Mouse (Mus musculus): ENCODE data around the gene Ube2q1.

Gene Ube2q1

DNA sequence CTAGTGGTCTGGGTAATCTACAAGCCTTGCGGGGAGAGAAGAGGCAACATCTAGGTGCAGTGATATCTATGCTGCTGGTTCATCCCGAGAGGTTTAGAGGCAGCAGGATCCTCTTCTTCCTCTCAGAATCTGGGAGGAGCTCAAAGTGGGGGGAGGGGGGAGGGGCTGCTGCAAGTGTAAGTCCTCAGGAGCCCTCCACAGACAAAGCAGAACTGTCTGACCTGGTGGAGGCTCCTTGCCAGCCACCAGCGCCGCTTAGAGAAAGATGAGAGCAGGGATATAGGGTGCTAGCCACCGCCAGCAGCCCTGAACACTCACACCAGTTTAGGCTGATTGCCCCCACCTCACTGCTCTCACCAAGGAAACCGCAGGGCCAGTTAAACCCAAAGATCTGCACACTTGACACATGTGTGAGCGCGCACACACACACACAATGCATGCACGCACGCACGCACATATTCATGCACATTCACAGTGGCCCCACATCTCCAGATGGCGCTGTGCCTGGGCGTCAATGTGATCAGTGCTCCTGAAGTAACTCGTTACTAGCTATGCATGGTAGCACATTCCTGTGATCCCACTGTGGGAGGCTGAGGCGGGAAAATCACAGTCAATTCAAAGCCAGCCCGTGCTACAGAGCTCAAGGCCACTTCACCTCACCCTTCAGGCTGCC is 15.4 kb downstream of the Ube2q1 start:
- no peak for DNase-seq

DNA sequence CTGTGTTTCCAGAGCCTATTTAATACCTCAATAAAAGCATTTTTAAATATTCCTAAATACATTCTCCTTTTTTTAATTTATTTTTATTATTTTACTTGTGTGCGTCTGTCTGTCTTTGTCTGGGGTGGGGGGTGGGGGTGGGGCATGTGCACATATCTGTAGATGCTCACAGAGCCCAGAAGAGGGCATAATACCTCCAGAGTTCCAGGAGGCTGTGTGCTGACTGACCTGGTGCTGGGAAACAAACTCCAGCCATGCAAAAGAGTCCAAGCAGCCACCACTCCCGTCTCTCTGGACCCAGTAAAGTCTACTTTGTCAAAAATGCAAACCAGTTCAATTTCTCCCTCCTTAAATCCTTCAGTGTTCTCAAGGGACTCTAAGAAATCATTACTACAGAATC is 21.2 kb downstream of the Ube2q1 start:
- DNase-seq: peak; percentile 34

DNA sequence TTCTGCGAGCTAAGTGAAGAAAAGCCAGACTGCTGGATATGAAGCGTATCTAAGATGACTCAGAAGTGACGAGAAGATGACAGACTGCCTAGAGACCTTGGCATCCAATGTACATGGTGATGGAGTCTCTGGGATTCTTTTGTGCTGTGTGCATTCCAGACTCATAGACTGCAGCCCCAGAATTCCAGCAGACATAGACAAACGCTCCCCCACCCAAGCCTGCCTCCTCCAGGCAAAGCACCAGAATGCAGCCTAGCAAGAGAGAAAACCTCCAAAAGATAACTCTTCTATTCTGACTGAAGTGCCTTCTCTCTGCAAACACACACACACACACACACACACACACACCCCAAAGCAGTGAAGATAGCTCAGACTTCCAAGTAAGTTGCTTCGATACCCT is 22.3 kb downstream of the Ube2q1 start:
- peak; percentile 80 for DNase-seq

DNA sequence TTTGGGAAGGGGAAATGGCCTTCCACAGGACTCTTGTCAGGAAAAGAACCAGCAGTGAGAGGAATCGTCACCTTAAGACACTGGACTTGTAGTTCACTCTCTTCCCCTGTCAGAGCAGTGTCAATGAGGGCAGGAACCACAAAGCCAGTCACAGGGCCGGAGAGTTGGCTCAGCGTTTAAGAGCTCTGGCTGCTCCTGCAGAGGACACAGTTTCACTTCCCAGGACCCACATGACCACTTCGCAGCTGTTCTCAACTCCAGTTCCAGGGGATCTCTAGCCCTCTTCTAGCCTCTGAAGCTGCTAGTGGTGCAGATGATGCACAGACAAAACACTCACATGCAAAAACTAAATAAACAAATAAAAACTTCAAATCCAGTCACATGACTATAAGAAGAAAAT is 22.9 kb downstream of the Ube2q1 start:
- DNase-seq: peak; percentile 98

DNA sequence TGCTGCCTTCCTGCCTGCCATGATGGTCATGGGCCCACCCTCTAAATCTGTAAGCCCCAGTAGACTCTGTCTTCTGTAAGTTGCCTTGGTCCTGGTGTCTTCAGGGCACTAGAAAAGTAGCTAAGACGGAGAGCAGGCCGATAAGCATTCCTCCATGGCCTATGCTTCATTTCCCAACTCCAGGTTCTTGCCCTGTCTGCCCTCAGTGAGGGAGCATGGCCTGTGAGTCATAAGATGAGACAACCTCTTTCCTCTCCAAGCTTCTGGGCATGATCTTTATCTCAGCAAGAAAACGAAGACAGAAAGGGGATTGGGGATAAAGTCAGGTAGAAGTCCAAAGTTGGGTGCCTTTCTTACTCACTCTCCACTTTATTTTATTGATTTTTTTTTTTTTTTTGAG is 25.1 kb downstream of the Ube2q1 start:
- peak; percentile 84 for DNase-seq

DNA sequence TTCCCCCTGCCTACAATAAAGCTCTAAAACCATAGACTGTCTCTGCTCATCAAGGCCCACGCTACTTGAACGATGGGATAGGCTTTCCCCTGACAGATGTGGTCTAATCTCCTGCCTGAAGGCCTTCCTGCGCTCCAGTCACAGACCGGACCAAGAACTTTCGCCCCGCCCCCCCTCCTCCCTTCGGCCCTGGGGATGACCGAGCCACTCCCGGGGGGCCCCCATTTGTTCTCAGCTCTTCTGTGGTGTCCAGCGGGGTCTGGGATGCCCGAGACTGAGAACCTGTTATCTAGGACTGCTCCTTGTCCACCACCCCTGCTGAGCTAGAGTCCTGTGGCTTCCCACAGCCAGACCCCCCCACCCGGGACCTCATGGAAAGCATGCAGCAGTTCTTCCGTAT is 26.1 kb downstream of the Ube2q1 start:
- peak; percentile 83 for DNase-seq

DNA sequence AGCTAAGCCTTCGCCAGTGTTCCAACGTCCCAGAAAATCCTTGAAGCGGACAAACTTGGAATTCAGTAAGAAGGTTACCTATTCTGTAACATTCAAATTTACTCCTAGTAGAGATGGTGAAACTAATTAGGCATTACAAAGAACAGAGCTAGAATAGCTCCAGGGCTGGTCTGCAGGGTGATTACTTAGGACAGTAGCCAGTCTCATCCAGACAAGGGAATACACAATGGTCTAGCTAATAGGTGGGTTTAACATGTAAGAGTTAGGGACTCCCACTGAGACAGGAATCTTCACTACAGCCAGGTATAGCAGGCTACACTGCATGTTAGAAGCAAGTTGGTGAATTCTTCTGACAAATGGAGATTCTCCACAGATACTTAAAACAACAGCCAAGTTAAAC is 26.7 kb downstream of the Ube2q1 start:
- peak; percentile 4 for DNase-seq

DNA sequence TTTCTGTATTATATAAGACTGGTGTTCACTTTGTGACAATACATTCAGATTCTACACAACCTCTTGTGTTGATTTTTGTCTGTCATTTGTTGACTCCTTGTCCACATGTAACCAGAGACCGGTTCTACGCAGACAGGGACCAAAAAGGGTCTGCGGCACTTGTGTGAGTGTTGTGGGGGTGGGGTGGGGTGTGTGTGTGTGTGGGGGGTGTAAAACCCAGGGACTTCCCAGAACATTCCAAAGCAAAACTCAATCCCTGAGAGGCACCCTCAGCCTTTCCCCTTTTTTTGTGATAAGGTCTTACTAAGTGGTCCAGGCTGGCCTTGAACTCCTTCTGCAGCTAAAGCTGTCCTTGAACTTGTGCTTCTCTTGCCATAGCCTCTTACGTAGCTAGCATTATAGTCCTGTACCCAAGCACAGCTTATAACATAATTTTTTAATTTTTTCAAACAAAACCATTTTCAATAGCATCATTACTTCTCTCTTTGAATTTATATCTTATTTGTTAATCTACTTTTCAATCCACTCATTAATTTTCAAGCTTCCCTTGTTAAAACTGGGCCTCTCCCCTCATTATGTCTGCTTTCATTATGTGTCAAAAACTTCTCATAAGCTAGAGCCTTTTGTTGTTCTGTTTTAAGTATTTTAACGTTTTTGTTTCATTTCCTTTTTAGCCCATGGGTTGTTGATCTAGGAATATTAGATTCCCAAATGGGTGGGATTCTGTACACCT is 27.5 kb downstream of the Ube2q1 start:
- DNase-seq: peak; percentile 29

DNA sequence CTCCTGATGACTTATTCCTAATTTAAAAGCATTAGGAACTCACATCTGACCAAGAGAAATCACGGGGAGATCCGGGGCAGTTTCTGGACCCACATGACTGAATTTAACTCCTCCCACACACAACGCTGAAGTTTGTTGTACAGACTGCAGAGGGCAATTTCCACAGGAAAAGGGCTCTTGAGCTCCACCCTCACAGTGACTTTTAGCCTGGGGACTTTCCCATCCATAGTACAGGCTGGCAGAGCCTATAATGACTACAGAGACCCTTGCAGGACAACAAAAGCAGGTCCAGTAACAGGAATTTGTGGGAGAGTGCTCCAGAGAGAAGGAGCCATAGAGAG is 28.1 kb downstream of the Ube2q1 start:
- peak; percentile 96 for DNase-seq

DNA sequence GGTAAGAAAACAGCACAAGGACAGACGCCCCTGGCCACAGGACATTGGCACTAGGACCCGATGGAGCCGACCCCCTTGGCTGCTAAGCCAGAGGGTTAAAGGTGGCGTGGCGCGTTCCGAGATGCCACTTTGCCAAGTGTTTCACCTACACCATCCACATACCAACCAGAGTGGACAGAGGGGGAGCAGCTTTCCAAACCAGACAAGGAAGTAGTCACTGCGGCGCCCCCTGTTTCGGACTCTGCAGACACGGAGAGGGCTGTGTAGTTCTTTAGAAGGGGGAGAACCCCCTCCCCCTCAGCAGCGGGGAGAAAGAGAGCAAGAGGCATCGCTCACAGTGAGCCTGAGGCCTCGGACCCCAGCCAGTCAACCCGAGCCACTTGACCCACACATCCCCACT is 29.5 kb downstream of the Ube2q1 start:
- DNase-seq: peak; percentile 90

DNA sequence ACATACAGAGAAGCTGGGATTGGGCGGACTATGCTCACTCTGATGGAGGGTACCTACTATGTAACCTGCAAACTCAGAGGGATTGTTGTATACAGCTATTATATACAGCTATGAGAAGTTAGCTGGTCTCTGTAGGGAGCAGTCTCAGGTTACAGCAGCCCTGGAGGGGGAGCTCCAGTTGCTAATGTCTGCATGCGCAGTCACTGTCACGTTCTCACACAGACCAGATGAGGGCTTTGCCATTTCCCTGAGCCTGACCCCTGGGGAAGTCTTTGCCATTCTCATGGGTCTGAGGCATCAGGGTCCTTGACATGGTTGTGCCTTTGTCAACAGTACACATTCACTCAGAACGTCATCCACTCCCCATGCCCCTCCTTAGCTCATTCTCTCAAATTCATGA is 31.8 kb downstream of the Ube2q1 start:
- DNase-seq: peak; percentile 54

DNA sequence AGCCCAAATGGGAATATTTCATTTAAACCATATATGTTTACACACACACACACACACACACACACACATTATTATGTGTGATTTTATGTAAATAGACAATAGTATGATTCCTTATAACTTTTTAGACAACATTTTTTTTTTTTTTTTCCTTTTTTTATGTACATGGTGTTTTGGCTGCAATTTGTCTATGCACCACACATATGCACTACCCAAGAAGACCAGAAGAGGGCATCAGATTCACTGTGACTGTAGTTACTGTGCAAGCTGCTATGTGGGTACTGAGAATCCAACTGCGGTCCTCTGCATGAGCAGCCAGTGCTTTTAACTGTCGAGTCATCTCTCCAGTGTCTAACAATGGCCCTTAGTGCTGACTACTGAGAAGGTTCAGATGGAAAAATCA is 33.3 kb downstream of the Ube2q1 start:
- DNase-seq: peak; percentile 75

DNA sequence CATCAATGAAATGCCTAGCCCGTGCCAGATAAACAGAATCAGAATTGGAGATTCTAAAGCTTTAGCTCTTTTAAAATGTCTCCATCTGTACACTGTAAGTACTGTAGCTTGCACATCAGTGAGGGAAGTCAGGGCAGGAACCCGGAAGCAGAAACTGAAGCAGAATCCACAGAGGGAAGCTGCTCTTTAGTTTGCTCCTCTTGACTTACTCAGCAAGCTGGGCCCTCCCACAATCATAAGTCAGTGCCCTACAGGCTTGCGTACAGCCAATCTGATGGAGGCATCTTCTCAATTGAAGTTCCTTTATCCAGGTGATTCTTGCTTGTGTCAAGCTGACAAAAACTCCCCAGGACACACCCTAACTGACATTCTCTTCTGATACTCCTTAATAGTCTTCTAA is 33.8 kb downstream of the Ube2q1 start:
- peak; percentile 66 for DNase-seq

DNA sequence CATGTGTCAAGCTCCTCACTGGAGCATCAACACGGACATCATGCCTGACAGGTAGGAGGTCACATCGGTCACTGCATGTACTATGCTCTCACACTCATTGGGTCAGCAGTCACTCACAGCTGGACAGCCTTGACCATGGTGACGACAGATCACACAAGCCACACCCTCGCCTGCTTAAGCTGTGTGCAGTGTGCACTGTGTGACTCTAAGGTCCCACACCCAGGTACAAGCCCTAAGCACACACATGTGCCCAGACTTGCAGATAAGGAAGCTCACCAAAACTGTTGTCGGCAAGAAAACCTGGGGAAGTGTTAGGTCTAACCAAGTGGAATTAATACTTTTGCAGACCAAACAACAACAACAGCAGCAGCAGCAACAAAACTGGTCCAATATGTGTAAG is 34.5 kb downstream of the Ube2q1 start:
- DNase-seq: peak; percentile 53

DNA sequence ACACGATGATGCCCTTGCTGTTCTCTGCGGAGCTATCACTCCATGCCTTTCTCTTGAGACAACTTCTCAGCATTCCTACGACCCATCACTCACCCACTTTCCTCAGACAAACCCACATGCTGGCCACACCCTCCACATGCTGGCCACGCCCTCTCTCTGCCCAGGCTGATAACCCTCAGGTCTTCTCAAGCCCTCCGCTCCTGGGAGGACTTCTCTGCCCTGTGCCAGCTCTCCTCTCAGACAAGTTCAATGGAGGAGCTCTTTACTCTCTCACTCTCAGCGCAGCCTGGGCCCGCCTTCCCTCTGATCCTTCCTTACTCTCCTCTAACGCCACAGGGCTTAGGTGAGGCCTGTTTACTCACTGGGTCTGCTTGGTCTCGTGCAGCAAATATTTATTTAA is 35.2 kb downstream of the Ube2q1 start:
- no peak for DNase-seq

DNA sequence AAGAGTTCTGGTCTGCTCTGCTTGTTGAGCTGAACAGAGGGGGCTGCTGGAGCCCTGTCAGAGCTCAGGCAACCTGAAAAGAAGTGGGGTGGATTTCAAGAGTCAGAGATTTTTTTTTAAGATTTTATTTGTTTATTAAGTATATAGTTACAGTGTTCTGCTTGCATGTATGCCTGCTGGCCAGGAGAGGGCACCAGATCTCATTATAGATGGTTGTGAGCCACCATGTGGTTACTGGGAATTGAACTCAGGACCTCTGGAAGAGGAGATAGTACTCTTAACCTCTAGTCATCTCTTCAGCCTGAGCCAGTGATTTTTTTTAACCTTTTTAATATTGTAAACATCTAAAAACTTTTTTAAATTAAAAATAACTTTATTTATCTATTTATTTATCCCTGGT is 37.4 kb downstream of the Ube2q1 start:
- DNase-seq: peak; percentile 24

DNA sequence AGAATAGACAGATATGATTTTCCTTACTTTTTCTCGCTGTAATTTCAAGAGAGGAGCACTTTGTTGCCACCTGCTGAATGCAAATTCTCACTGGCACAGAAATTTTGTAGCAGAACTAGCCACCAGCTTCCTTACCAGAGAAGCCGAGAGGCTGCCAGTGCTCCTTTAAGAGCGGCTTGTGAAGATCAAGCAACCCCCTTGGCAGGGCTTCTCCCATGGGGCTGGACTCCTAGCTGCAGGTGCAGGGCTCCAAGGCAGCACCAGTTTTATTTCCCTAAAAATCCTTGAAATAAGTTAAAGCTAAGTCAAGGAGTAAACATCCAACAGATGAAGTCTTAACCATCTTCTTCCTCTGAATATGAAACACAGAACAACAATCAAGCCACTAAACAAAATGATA is 38.8 kb downstream of the Ube2q1 start:
- DNase-seq: peak; percentile 51

DNA sequence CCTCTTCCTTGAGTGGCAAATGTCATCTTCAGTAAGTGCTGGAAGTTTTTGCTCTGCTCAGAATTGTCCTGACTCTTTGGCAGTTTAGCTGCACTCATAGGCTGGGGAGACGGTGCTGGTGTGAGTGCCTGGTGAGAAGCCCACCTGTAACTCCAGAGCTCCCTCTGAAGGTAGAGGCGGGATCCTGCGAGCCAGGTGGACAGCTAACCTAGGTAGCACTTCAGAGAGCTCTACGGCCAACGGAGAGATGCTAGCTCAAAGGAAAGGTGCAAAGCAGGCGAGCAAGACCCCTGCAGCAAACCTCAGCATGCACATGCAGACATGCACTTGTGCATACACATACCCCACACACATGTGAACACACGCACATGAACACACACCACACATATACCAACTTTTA is 40.6 kb downstream of the Ube2q1 start:
- peak; percentile 75 for DNase-seq

DNA sequence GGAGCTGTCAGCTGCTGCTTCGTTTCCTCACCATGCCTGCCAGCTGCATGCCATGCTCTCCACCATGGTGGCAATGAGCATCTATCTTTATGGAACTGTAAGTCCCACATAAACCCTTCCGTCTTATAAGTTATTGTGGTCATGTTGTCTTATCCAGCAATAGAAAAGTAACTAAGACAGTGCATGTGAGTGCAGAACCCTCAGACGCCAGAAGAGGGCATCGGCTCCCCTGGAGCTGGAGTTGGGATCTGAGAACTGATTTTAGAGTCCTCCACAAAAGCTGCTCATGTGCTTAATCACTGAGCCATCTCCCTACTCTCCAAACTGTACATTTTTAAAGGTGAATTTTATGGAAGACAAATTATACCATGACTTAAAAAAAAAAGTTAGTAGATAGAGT is 43.6 kb downstream of the Ube2q1 start:
- DNase-seq: peak; percentile 89

DNA sequence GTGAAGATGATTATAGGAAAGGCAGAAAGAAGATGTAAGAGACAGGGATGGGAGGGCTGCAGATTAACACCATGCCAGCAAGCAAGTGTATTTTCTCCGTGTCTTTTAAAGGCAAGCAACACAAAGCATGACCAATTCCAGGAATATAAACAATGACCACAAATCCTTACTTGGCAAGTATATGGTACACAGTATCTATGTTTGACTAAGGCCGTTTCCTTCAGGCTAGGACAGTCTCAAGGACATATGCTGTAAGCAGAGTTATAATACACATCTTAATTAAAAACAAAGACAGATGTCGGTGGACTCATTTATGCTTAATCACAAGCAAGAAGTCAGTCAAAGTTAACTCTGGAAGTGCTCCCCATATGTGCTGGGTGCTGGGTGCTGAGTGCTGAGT is 45.2 kb downstream of the Ube2q1 start:
- peak; percentile 27 for DNase-seq

DNA sequence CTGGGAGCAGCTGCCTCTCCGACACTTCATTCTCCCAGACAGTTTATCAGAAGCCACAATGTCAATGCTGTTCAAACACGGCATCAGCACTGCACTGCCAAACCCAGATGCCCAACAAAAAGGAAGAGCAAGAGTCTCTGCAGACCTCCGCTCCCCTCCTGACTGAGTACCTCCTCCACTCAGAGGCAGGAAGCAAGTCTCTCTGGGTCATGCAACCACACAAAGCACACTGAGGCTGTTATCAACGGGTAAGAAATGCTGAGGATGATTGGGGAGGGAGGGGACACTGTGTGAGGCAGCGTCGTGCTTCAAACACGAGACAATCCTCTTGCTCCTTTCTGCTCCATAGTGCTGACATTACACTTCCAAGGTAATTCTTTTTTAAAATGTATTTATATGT is 46.5 kb downstream of the Ube2q1 start:
- peak; percentile 83 for DNase-seq

DNA sequence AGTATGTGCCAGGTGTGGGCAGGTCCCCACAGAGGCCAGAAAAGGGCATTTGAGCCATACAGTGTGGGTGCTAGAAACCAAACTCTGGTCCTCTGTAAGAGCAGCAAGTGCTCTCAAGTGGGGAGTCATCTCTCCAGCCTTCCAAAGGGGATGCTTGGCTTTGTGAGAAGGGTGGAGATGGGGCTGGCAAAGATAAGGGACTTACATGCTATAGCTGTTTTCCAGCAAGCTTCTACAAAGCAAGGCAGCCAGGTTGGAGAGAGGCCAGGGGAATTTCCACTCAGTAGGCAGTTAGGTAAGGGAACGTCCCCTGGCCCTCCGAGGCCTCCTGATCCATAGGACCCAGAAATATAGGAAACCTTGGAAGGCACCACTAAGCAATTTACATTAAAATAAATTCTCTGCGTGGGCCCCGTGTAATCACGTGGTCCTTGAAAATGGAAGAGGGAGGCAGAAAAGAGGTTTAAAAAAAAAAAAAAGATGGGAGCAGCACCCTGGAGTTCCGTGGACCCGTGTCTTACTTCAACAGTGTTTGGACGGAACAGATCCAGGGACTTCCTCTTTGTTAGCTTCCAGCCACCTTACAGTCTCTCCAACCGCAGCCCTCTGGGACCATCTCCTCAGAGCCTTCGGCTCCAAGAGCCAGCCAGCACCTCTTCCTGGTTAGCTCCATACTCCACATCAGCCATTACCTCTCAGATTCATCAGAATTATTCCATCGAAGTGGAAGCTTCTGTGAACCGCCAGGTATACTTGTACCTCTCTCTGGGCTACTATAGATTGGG is 47.1 kb downstream of the Ube2q1 start:
- DNase-seq: peak; percentile 74

DNA sequence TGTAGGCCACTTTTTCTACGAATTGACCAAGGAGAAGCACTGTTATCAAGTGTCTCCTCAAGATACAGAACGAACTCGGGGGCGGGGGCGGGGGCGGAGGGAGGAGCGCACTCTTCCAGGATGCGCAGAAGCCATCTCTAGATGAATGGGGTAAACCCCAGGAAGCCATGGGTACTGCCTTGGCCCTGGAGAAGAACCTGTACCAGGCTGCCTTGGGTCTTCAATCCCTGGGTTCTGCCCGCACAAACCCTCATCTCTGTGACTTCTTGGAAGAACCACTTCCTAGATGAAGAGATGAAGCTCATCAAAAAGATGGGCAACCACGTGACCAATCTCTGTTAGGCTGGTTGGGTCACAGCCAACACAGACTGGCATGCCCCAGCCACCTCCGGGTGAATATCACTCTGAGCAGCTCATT is 47.7 kb downstream of the Ube2q1 start:
- DNase-seq: peak; percentile 80
